In genomic region chr6:126034403-126034724, GRCm38 (mm10) we compare ENCODE assay signal across 8 mouse cellular contexts.
DNase-seq lines count a peak whose midpoint lies in the region; ATAC-seq lines count a peak whose summit lies in the region.

No protein-coding gene starts in this region.

- 25% methylated on average over 2 of the region's 2 CpGs for WGBS in forebrain, embryonic 13.5 days
- 43% methylated on average over 2 of the region's 2 CpGs for WGBS in forebrain, embryonic 10.5 days
- 34% methylated on average over 2 of the region's 2 CpGs for WGBS in limb, embryonic 12.5 days
- 58% methylated on average over 2 of the region's 2 CpGs for WGBS in limb, embryonic 10.5 days
- WGBS in embryonic facial prominence, embryonic 14.5 days, result 19% methylated on average over 2 of the region's 2 CpGs
- 26% methylated on average over 2 of the region's 2 CpGs for WGBS in limb, embryonic 13.5 days

- H3K4me2 ChIP-seq in forebrain, embryonic 13.5 days, result no peak overlapping the region
- H3K4me2 ChIP-seq in limb, embryonic 12.5 days, result peak overlapping the region; percentile 15; the same call in 1 of the 2 replicates
- peak overlapping the region; percentile 18 for H3K4me2 ChIP-seq in embryonic facial prominence, embryonic 14.5 days (ENCODE audit: low read depth, low read length)
- no peak overlapping the region for H3K4me2 ChIP-seq in limb, embryonic 13.5 days (replicated peaks)

- H3K4me1 ChIP-seq in forebrain, embryonic 13.5 days, result peaks cover 5% of the 10 kb centered on the region; the same call in 1 of the 2 replicates
- peaks cover 10% of the 10 kb centered on the region for H3K4me1 ChIP-seq in forebrain, embryonic 10.5 days
- H3K4me1 ChIP-seq in limb, embryonic 12.5 days (replicated peaks), result peaks cover 5% of the 10 kb centered on the region
- H3K4me1 ChIP-seq in limb, embryonic 10.5 days, result peaks cover 8% of the 10 kb centered on the region; the same call in 1 of the 2 replicates
- peaks cover 3% of the 10 kb centered on the region; the same call in 1 of the 2 replicates for H3K4me1 ChIP-seq in embryonic facial prominence, embryonic 14.5 days (ENCODE audit: control insufficient read depth, insufficient read depth, low read length)
- peaks cover 5% of the 10 kb centered on the region; the same call in 1 of the 2 replicates for H3K4me1 ChIP-seq in limb, embryonic 13.5 days

- no peaks in the 10 kb centered on the region for H3K36me3 ChIP-seq in forebrain, embryonic 13.5 days (ENCODE audit: poor library complexity, severe bottlenecking)
- H3K36me3 ChIP-seq in forebrain, embryonic 10.5 days (replicated peaks), result no peaks in the 10 kb centered on the region
- no peaks in the 10 kb centered on the region for H3K36me3 ChIP-seq in limb, embryonic 12.5 days
- H3K36me3 ChIP-seq in limb, embryonic 10.5 days, result no peaks in the 10 kb centered on the region
- H3K36me3 ChIP-seq in embryonic facial prominence, embryonic 14.5 days (ENCODE audit: control insufficient read depth, insufficient read depth, low read length), result no peaks in the 10 kb centered on the region
- no peaks in the 10 kb centered on the region for H3K36me3 ChIP-seq in limb, embryonic 13.5 days

- no peaks in the 10 kb centered on the region for H3K27me3 ChIP-seq in forebrain, embryonic 13.5 days
- H3K27me3 ChIP-seq in forebrain, embryonic 10.5 days (ENCODE audit: poor library complexity, severe bottlenecking), result no peaks in the 10 kb centered on the region
- no peaks in the 10 kb centered on the region for H3K27me3 ChIP-seq in limb, embryonic 12.5 days
- no peaks in the 10 kb centered on the region for H3K27me3 ChIP-seq in limb, embryonic 10.5 days (ENCODE audit: low read depth, poor library complexity, severe bottlenecking)
- no peaks in the 10 kb centered on the region for H3K27me3 ChIP-seq in embryonic facial prominence, embryonic 14.5 days (replicated peaks; ENCODE audit: control insufficient read depth, insufficient read depth, low read length)
- no peaks in the 10 kb centered on the region for H3K27me3 ChIP-seq in limb, embryonic 13.5 days

- peak; percentile 38 for ATAC-seq in forebrain, embryonic 13.5 days
- peak; percentile 73; the same call in 1 of the 2 replicates for ATAC-seq in limb, embryonic 12.5 days (ENCODE audit: insufficient number of reproducible peaks, insufficient read depth, low FRiP score, low TSS enrichment, low read depth)
- ATAC-seq in embryonic facial prominence, embryonic 14.5 days (ENCODE audit: low read depth), result peak; percentile 86
- peak; percentile 48; the same call in 1 of the 2 replicates for ATAC-seq in limb, embryonic 13.5 days (ENCODE audit: low FRiP score, low read depth)

- H3K9me3 ChIP-seq in forebrain, embryonic 13.5 days (replicated peaks), result no peaks in the 10 kb centered on the region
- no peaks in the 10 kb centered on the region for H3K9me3 ChIP-seq in forebrain, embryonic 10.5 days
- H3K9me3 ChIP-seq in limb, embryonic 12.5 days, result no peaks in the 10 kb centered on the region
- no peaks in the 10 kb centered on the region for H3K9me3 ChIP-seq in limb, embryonic 10.5 days (replicated peaks)
- H3K9me3 ChIP-seq in embryonic facial prominence, embryonic 14.5 days (ENCODE audit: control insufficient read depth, low read length), result no peaks in the 10 kb centered on the region
- H3K9me3 ChIP-seq in limb, embryonic 13.5 days, result no peaks in the 10 kb centered on the region

- no peak overlapping the region; the same call in 1 of the 2 replicates for H3K27ac ChIP-seq in forebrain, embryonic 13.5 days
- H3K27ac ChIP-seq in forebrain, embryonic 10.5 days, result no peak overlapping the region
- H3K27ac ChIP-seq in limb, embryonic 12.5 days, result 0 out of 2 replicates have a peak overlapping the region, but pooled peaks have one; percentile 50
- H3K27ac ChIP-seq in limb, embryonic 10.5 days, result no peak overlapping the region
- H3K27ac ChIP-seq in embryonic facial prominence, embryonic 14.5 days (replicated peaks; ENCODE audit: low read depth, low read length), result no peak overlapping the region
- no peak overlapping the region for H3K27ac ChIP-seq in limb, embryonic 13.5 days

- no peak overlapping the region for H3K9ac ChIP-seq in forebrain, embryonic 13.5 days
- H3K9ac ChIP-seq in limb, embryonic 12.5 days (replicated peaks), result no peak overlapping the region
- H3K9ac ChIP-seq in embryonic facial prominence, embryonic 14.5 days (ENCODE audit: low read depth, low read length), result no peak overlapping the region
- H3K9ac ChIP-seq in limb, embryonic 13.5 days, result no peak overlapping the region

- H3K4me3 ChIP-seq in forebrain, embryonic 13.5 days, result no peak overlapping the region
- no peak overlapping the region for H3K4me3 ChIP-seq in forebrain, embryonic 10.5 days
- no peak overlapping the region for H3K4me3 ChIP-seq in limb, embryonic 12.5 days (replicated peaks)
- H3K4me3 ChIP-seq in limb, embryonic 10.5 days, result no peak overlapping the region
- H3K4me3 ChIP-seq in embryonic facial prominence, embryonic 14.5 days (ENCODE audit: low read depth, low read length), result no peak overlapping the region
- no peak overlapping the region for H3K4me3 ChIP-seq in limb, embryonic 13.5 days

- no peak for DNase-seq in forebrain, embryonic 10.5 days (ENCODE audit: extremely low spot score, low spot score)
- no peak for DNase-seq in limb, embryonic 10.5 days (ENCODE audit: low spot score)
- DNase-seq in embryonic facial prominence, embryonic 14.5 days (ENCODE audit: low spot score), result peak; percentile 40
- DNase-seq in thymus, postnatal 14 days, result no peak
- DNase-seq in frontal cortex, postnatal 10 days (ENCODE audit: low spot score in 2 of 2), result no peak

Comparison
In these comparisons a context has a peak if more than half of its experiments do, and no peak if none do; other contexts are left out.
1. H3K4me2 ChIP-seq: peak in limb, embryonic 12.5 days (single experiment) and embryonic facial prominence, embryonic 14.5 days (single experiment); none in forebrain, embryonic 13.5 days (single experiment) and limb, embryonic 13.5 days (single experiment).
2. Peak in every context shown above with its lines, with median percentiles within 50 percentile points of each other: ATAC-seq.